Mouse (Mus musculus): Measurements from ENCODE around the gene Syt14.

Gene Syt14

DNA sequence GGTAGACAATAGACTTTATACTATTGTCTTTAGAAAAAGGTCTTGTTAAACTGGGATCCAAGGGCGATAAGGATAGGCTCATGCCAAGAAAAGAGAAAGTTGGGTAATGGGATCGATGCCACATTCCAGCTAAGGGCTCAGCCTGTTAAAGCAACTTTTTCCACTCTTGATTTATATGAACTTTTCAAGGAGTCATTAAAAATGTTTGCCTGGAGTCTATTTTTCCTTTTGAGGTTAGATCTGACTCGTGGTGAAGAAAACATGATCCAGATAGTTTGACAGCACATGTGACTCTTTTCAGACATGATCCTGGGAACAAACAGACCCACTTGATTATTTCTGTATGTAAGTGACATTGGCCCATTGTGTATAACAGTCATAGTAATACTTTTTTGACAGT, 144.9 kb downstream of the Syt14 start:
- in situ Hi-C loops (cut with MboI; ENCODE audit: low pct_unique_long_range_greater_than_20kb in 1 of 2, low sequenced_read_pairs in 2 of 2, unreplicated experiment in 1 of 2) = no loop called here

DNA sequence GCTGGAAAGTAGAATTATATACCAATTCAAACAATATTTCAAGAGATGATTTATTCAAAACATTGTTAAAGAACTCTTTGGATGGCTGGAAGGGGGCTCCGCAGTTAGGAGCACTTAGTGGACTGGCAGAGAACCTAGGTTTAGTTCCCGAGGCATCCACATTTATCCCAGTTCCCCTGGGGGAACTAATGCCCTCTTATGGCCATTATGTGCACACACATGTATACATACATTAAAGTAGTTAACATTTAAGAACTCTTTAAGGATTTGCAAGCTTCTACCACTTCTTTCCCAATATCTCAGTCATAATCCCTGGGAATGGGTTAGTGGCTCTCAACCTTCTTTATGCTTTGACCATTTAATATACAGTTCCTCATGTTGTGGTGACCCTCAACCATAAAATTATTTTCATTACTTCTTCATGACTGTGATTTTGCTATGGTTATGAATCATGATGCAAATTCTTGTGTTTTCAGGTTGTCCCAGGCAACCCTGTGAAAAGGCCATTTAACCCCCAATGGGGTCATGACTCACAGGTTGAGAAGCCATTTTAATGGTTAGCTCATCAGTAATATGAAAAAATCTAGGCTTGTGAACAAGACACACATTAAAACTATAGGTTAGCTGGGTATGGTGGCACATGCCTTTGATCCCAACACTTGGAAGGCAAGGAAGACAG, 152.8 kb downstream of the Syt14 start:
- in situ Hi-C loops (cut with MboI; ENCODE audit: low pct_unique_long_range_greater_than_20kb in 1 of 2, low sequenced_read_pairs in 2 of 2, unreplicated experiment in 1 of 2) = no loop called here

DNA sequence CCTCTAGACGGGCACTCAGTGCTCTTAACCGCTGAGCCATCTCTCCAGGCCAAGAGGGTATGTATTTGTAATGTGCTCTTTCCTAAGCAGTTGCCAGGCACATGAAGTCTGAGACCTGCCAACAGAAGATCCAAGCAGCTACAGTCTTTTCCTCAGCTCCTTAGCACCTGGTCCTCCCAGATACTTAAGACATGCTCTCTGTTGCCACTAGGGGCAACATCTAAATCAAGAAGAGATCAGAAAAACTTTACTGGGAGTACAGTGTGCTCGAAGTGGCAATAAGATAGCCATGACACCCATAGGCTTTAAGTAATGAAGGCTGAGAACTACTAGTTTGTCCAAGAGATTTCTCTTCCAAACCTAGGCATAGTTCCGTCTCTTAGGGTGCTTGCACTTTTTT, 155.4 kb downstream of the Syt14 start:
- in situ Hi-C loops (cut with MboI; ENCODE audit: low pct_unique_long_range_greater_than_20kb in 1 of 2, low sequenced_read_pairs in 2 of 2, unreplicated experiment in 1 of 2) = no loop called here

DNA sequence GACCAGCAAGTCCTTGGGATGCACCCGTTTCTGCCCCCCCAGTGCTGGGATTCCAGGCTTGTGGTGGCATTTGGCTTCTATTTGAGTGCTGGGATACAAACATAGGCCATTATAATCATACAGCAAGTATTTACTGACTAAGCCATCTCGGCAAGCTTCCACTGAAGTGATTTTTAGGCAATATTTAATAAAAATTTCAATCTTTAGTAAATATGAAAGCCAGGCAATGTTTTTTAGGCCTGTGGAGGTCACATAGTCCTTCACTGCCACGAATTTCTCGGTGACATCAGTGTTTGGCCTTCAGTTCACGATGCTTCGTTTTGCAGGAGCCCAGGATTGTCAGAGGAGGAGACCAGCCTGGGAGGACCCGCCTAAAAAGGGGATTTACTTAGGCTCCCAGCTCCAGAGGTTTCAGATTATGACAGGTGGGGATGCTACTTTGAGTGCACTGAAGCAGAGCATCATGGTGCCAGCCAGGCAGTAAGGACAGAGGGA, 156.4 kb downstream of the Syt14 start:
- in situ Hi-C loops (cut with MboI; ENCODE audit: low pct_unique_long_range_greater_than_20kb in 1 of 2, low sequenced_read_pairs in 2 of 2, unreplicated experiment in 1 of 2) = no loop called here

DNA sequence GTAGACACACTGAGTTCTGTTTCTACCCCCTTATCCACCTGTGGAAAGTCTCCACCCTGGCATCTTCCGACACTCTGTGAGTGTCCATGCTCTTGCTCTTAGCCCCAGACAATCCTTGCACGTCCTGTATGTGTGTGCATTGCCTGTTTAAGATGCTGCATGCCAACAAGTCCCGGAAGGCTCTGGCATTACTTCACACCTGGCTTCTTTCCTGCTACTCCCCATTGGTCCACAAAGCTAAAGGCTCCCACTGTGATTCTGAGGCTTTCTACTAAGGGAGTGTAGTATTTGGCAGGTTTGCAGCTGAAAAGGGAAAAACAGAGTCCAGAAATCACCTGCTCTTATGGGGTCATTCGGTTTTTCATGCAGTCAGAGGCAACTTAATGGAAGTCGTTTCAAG, 162.7 kb downstream of the Syt14 start:
- in situ Hi-C loops (cut with MboI; ENCODE audit: low pct_unique_long_range_greater_than_20kb in 1 of 2, low sequenced_read_pairs in 2 of 2, unreplicated experiment in 1 of 2) = no loop called here

DNA sequence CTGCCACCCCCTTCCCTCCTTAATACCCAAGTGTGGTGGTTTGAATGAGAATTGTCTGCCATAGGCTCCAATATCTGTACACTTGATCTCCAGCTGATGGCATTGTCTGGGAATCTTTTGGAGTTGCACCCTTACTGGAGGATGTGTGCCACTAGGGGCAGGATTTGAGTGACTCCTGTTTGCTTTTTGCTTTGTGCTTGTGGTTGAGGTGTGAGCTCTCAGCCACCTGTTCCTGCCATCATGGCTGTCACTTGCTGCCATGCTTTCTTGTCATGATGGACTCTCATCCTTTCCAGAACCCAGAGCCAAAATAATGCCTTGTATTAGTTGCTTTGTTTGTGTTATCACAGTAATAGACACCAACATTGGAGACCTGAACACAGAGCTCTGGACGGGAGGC, 165.8 kb downstream of the Syt14 start:
- in situ Hi-C loops (cut with MboI; ENCODE audit: low pct_unique_long_range_greater_than_20kb in 1 of 2, low sequenced_read_pairs in 2 of 2, unreplicated experiment in 1 of 2) = loop anchor here in 1 of 2 experiments (10.0 kb wide), 1 partner anchor 75 kb away; no protein-coding TSS in a partner anchor

DNA sequence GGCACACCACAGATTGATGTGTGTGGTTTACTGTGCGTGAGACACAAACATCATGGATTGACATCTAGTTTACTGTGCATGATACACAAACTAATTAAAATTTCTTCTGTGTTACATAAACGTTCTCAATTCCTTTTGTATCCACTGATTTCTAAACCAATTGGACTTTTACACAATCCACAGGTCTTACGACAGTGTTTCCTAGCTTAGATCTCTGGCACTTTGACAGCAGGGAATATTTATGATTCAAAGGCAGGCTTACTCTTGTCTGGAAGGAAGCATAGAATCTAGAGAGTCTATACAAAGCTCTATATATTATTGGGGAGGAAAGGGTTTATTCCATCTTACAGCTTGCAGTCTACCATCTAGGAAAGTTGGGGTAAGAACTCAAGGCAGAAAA, 171.1 kb downstream of the Syt14 start:
- in situ Hi-C loops (cut with MboI; ENCODE audit: low pct_unique_long_range_greater_than_20kb in 1 of 2, low sequenced_read_pairs in 2 of 2, unreplicated experiment in 1 of 2) = loop anchor here in 1 of 2 experiments (10.0 kb wide), 1 partner anchor 70 kb away; no protein-coding TSS in a partner anchor

DNA sequence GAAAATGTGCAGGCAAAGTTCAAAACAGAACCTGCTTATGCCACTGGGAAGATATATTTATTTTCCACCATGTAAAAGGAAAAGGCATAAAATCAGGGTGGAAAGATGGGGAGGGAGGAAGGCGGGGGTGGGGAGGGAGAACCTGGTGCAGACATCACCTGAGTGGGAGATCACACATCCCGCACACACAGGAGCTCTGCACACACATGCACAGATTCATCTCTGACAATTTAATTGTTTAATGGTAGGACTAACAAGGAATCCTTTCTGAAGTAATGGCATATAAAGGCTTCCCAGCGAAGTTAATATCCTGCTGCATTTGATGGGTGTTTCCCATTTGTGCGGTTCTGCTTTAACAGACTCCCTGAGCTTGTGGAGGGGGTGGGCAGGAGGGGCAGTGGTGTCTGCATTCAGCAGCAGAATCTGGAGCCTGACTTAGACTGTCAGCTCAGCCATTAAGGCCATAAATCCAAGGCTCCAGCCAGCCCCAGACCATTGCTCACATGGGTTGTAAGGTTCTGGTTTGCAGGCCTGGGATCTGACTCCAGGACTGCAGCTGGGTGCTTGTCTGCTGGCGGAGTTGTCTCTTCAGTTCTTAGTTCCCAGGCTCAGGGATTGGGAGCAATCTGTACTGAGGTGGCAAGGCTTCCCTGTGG, 174.1 kb downstream of the Syt14 start:
- in situ Hi-C loops (cut with MboI; ENCODE audit: low pct_unique_long_range_greater_than_20kb in 1 of 2, low sequenced_read_pairs in 2 of 2, unreplicated experiment in 1 of 2) = loop anchor here in 1 of 2 experiments (10.0 kb wide), 1 partner anchor 67 kb away; no protein-coding TSS in a partner anchor

DNA sequence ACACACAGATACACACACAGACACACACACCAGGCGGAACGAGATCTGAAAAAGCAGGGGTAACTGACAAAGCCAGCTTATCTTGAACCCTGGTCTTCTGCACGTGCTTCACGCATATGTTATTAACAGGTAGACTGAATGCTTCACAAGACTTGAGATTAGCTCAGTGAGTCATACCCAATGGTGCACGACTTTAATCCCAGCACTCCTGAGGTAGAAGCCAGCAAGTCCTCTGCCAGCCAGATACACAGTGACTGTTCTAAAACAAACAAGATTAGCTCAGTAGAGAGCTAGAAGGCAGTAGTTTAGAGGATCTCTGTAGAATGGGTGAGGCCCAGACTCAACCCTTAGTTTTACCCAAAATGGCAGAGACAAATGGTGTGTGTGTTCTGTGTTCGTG, 175.3 kb downstream of the Syt14 start:
- in situ Hi-C loops (cut with MboI; ENCODE audit: low pct_unique_long_range_greater_than_20kb in 1 of 2, low sequenced_read_pairs in 2 of 2, unreplicated experiment in 1 of 2) = loop anchor here in 1 of 2 experiments (10.0 kb wide), 1 partner anchor 65 kb away; no protein-coding TSS in a partner anchor

DNA sequence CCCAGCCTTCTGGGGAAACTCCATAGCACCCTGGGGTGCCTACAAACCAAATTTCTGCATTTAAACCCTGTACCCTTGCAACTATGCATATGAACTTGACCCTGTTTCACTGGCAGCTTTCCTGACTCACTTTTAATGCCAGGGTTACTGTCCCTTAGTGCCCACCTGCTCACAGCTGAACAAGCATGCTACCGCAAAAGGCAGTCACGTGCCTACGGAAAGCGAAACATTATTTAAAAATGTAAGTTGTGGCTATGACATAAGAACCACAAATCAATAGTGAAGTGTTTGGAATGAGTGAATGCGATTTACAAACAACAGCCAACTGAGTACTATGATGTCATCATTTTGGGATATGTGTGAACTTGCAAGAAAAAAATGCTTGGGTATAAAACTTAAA, 178.0 kb downstream of the Syt14 start:
- in situ Hi-C loops (cut with MboI; ENCODE audit: low pct_unique_long_range_greater_than_20kb in 1 of 2, low sequenced_read_pairs in 2 of 2, unreplicated experiment in 1 of 2) = no loop called here

DNA sequence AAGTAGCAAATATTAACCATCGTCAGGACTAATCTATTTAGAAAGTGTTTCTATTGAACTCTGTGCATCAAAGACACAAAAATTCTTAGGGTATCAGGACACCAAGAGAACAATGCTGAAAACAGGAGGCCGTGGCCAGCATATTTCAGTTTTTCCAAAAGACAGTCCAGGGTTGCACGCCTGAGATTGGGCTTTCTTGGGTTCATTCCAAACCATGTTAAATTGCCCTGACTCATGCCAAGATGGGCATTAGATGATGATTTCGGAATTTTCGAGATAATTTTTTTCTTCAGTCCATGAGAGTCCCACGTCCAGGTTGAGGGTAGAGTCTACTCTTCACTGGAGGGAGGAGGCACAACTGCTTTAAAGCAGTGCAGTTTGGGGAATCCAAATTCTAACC, 178.6 kb downstream of the Syt14 start:
- in situ Hi-C loops (cut with MboI; ENCODE audit: low pct_unique_long_range_greater_than_20kb in 1 of 2, low sequenced_read_pairs in 2 of 2, unreplicated experiment in 1 of 2) = no loop called here

DNA sequence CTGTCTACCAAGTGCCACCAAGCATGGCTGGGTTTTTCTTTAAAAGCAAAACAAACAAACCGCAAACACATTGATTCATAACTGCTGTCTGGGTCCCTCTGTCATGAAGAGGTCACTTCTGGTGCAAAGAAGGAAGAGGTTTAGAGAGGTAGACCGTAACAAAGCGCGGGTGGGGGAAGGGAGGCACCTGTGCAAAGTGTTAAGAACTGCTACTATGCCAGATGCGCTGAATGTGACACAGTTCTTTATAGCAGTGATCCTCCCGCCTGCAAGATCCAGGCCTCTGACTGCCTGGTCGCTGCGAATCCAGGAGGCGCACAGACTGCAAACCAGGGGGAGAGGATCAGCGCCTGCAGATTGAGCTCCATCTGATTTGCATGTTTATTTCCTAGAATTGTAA, 179.2 kb downstream of the Syt14 start:
- in situ Hi-C loops (cut with MboI; ENCODE audit: low pct_unique_long_range_greater_than_20kb in 1 of 2, low sequenced_read_pairs in 2 of 2, unreplicated experiment in 1 of 2) = no loop called here

DNA sequence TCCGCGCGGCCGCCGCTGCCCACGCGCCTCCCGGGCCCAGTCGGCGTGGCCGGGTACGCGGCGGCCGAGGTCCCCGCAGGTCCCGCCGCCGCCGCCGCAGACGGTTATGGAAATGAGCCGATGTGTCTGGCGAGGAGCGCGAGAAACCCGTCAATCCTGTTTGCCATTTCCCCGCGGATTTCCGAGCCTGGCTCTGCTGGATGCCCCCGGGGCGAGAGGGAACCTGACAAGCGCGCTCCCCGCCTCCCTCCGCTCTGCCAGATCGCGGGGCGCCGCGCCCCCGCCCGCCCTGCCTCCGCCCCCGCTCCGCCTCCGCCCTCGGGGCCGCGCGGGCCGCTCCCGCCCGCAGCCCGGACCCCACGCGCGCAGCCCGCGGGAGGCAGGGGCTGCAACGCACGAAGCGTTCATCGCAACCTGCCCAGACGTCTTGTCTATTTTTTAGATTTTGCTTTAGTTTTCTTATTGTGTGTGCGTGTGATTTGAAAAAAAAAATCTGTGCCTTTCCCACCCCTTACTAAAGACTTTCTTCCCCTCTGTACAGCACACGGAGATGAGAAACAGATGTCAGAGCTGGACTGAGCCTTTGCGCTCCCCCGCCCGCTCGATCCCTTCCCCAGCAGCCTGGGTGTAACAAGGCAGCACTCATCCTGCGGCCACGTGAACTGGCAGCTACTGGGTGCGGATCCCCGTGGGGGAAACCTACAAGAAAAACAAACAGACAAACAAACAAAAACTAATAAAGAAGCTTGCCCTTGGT, 179.9 kb downstream of the Syt14 start, which contains the start of gene Sertad4:
Sertad4 (minus strand) TSS at position 283 of the 757 bp plus-strand sequence.
- in situ Hi-C loops (cut with MboI; ENCODE audit: low pct_unique_long_range_greater_than_20kb in 1 of 2, low sequenced_read_pairs in 2 of 2, unreplicated experiment in 1 of 2) = no loop called here

DNA sequence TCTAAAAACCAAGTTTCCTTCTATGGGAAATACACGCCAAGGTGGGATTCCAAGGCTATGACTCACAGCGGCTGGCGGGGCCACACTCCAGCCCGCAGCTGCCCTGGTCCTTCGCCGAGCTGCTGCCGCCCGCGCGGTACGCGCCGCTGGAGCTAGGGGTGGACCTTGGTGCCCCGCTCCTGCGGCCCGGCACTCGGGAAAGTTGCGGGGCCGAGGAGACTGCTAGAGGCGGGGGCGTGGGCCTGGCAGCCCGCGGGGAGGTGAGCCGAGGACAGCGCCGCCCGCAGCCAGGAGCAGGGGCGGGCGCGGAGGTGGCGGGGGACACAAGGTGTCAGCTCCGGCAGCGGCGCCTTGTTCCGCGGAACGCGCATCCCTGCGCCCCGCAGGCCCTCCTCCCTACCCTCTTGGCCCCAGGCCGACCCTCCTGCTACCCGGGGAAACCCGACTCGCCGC, 180.7 kb downstream of the Syt14 start:
- in situ Hi-C loops (cut with MboI; ENCODE audit: low pct_unique_long_range_greater_than_20kb in 1 of 2, low sequenced_read_pairs in 2 of 2, unreplicated experiment in 1 of 2) = no loop called here

DNA sequence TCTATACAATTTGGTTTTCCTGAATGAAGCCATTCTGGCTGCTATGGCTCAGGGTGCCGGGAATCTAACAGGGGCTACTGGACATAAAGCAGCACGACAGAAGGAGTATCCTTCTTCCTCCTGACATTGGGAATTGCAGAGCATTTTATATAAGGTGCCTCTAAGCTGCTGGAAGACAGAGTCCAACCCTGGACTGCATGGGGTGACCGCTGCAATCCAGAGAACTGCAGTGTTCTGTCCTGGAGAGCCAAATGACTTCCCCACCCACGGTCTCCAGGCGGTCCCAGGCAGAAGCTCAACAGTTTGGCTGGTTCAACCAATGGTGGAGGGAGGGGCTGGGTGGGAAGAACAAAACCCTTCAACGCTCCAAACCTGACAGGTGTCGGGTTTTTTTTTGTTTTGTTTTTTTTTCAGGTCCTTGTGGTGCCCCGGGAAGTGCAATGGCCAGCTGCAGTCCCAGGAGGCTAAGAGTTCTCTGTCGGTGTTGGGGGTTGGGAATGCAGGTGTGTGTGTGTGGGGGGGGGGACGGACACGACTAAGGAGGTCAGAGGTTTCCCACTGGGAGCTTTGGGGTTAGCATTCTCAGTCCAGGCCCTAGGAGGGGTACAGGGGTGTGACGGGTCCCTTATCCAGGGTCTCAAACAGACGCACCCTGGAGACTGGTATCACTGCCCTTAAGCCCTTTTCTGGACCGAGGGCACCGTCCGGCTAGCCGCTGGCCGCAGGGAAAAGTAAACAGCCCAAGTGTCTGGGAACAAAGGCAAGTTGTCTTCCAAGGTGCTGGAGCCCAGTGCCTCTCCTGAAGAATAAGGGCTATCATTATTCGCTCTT, 181.4 kb downstream of the Syt14 start:
- in situ Hi-C loops (cut with MboI; ENCODE audit: low pct_unique_long_range_greater_than_20kb in 1 of 2, low sequenced_read_pairs in 2 of 2, unreplicated experiment in 1 of 2) = no loop called here

DNA sequence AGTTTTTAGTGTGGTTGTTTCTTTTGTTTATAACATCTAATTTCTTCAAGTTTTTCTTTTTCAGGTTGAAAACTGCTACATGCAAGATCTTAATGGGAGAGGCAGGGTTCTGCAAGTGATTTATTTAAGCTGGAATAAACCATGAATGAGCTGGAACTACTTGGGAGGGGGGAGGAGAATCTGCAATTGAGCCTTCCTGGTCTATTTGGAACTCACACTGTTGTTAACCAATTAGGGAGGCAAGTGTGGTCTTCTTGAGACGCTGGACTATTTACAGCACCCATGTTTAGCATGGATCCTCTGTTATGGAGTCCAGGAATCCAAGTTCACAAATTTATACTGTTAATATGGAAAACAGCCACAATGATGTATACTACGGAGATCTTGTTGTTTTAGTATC, 182.1 kb downstream of the Syt14 start:
- in situ Hi-C loops (cut with MboI; ENCODE audit: low pct_unique_long_range_greater_than_20kb in 1 of 2, low sequenced_read_pairs in 2 of 2, unreplicated experiment in 1 of 2) = no loop called here

DNA sequence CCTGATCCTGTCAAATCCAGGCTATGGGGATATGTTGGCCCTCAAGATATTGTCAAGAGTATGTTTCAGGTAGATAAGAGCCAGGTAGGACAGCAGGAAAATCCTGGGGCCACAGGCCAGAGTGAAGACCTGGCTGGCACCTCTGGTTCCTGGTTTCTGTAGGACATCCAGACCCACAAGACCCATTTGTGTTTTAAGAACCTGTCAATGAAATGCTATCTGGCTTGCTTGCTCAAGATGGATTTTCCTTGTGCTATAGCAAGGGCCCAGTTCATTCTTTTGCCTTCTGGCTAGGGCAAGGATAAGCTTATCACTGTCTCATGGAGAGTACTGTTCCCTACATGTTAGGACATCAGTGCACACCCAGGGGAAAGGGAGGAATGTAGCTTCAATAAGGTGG, 183.5 kb downstream of the Syt14 start:
- in situ Hi-C loops (cut with MboI; ENCODE audit: low pct_unique_long_range_greater_than_20kb in 1 of 2, low sequenced_read_pairs in 2 of 2, unreplicated experiment in 1 of 2) = no loop called here

DNA sequence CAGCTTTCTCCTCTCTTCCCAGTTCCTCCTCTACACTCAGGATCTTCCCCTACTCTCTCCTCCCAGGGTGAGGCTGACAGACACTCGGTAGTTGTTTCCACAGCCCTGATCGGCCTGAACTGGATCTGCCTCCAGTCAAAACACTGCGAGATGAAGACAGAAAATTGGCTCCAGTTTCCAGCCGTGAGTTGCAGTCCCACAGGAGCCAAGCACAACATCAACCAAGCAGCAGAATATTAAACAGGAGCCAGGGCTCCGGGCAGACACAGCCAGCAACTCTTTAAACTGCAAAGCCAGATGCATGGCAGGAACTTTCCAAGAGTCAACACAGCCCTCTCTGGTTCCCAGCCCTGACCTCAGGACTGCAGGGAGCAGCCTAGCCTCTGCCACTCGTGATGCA, 183.9 kb downstream of the Syt14 start:
- in situ Hi-C loops (cut with MboI; ENCODE audit: low pct_unique_long_range_greater_than_20kb in 1 of 2, low sequenced_read_pairs in 2 of 2, unreplicated experiment in 1 of 2) = no loop called here
